Mouse (Mus musculus) forebrain, embryonic 12.5 days (tissue): Measurements from ENCODE around the gene Tcf25. TPM values are rescaled to one million over a fixed set of nuclear protein-coding genes. Genes with fewer than 3 reads are reported as not detected.

Experiments
- ATAC-seq: fragments of 200-750 bp; cut with Nextera tagmentation; 2 replicates; pipeline ENCODE4 v1.8.0; 2017; ENCODE audit warnings: moderate TSS enrichment; ENCODE audit not compliant: low FRiP score
- H3K27ac ChIP-seq: fragments of 300-500 bp; sonication (generic); 2 replicates; pipeline ENCODE4 v1.5.1; 2016; ENCODE audit warnings: mild to moderate bottlenecking
- H3K27me3 ChIP-seq: fragments of 300-500 bp; sonication (generic); 2 replicates; pipeline ENCODE4 v1.6.1; 2016; ENCODE audit warnings: mild to moderate bottlenecking
- H3K36me3 ChIP-seq: fragments of 300-500 bp; sonication (generic); replicated peaks from 2 replicates; pipeline ENCODE4 v1.6.1; 2016; ENCODE audit warnings: mild to moderate bottlenecking
- H3K4me1 ChIP-seq: fragments of 300-500 bp; sonication (generic); 2 replicates; pipeline ENCODE4 v1.6.1; 2016
- H3K4me2 ChIP-seq: fragments of 300-500 bp; sonication (generic); 2 replicates; pipeline ENCODE4 v1.6.1; 2016; ENCODE audit warnings: mild to moderate bottlenecking, moderate library complexity
- H3K4me3 ChIP-seq: fragments of 300-500 bp; sonication (generic); replicated peaks from 2 replicates; pipeline ENCODE4 v1.5.1; 2016; ENCODE audit warnings: mild to moderate bottlenecking
- H3K9ac ChIP-seq: fragments of 300-500 bp; sonication (generic); 2 replicates; pipeline ENCODE4 v1.6.1; 2016; ENCODE audit warnings: mild to moderate bottlenecking
- H3K9me3 ChIP-seq: fragments of 300-500 bp; sonication (generic); 2 replicates; pipeline ENCODE4 v1.6.1; 2016
- WGBS: fragments of 180-500 bp; shearing (Covaris S2); methylation state at CpG from one replicate; pipeline ENCODE4 v1.1.7; 2016; 5-methylcytosine and 5-hydroxymethylcytosine counted together
- polyA plus RNA-seq: library from polyadenylated mRNA; unstranded; fragments of >200 nt; fragmentation: Nextera tagmentation; extraction: Ambion mirVana; gene quantifications from 2 replicates; pipeline ENCODE4 v1.2.1, GENCODE M21; 2016

The Tcf25 gene
- polyA plus RNA-seq, 1 experiment from 2014 or later = 174 TPM

DNA sequence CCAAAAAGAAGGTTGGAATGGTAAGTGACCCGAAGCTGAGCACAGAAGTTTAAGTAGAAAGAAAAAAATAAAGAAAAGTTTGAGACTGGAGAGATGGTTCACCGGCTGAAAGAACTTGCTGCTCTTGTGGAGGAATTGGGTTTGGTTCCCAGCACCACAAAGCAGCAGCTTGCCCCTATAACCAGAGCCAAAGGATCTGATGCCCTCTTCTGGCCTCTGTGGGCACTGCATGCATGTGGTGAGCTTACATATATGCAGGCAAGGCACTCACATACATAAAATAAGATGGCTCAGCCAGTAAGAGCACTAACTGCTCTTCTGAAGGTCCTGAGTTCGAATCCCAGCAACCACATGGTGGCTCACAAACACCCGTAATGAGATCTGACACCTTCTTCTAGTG lies 33.5 kb upstream of the Tcf25 start:
- no peaks in the 10 kb centered on the region for H3K9me3 ChIP-seq
- H3K27ac ChIP-seq = no peak overlapping the region
- 90% methylated on average over 4 of the region's 4 CpGs for WGBS
- no peaks in the 10 kb centered on the region; the same call in 1 of the 2 replicates for H3K4me1 ChIP-seq
- no peak overlapping the region for H3K4me3 ChIP-seq
- no peaks in the 10 kb centered on the region for H3K27me3 ChIP-seq
- no peak overlapping the region for H3K4me2 ChIP-seq
- 0 out of 2 replicates have a peak, but pooled peaks cover 3% of the 10 kb centered on the region for H3K36me3 ChIP-seq
- H3K9ac ChIP-seq = no peak overlapping the region
- ATAC-seq = no peak

DNA sequence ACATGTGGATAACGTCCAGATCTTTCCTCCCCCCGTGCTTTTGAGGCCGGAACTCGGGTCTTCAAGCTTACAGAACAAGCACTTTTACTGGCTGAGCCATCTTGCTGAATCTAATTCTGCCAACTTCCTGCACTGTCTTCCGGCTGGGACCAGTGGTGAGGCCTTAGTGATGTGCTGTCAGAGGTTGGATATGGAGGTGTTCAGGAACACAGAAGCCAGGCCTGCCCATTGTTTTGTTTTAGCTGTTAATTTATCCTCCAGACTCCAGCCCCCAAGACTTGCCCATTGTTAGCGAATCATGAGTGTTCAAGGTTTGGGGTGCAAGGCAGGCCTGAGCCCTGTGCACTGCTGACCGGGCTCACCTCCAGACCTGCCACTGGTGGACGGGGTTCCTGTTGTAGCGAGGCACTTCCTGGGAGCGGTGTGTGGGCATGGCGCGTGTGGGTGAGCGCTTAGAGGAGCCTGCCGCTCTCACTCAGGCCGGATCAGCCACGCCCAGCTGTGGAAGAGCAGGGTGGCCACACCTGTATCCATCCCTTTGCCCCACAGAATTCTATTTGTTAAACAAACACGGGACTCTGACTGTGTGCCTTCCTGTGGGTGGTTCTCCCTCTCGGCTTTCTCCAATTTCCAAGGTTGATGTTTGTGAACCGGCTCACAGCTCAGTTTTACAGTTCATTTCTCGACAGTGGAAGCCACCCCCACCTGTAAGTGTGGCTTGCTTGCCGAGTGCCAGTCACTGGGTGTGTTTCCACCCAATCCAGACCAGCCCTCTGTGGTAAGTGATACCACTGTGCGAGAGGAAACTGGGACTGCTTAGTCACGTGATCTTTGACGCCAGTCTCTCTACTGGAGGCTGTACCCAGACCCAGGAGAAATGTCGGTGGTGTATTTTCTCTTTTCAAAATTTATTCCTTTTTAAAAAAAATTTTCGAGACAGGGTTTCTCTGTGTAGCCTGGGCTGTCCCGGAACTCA lies 32.2 kb upstream of the Tcf25 start:
- no peaks in the 10 kb centered on the region for H3K27me3 ChIP-seq
- no peaks in the 10 kb centered on the region; the same call in 1 of the 2 replicates for H3K4me1 ChIP-seq
- no peak overlapping the region for H3K27ac ChIP-seq
- H3K9me3 ChIP-seq = no peaks in the 10 kb centered on the region
- H3K4me3 ChIP-seq = no peak overlapping the region
- H3K4me2 ChIP-seq = no peak overlapping the region
- no peak for ATAC-seq
- no peak overlapping the region for H3K9ac ChIP-seq
- H3K36me3 ChIP-seq = 0 out of 2 replicates have a peak, but pooled peaks cover 3% of the 10 kb centered on the region
- 89% methylated on average over 27 of the region's 27 CpGs for WGBS

DNA sequence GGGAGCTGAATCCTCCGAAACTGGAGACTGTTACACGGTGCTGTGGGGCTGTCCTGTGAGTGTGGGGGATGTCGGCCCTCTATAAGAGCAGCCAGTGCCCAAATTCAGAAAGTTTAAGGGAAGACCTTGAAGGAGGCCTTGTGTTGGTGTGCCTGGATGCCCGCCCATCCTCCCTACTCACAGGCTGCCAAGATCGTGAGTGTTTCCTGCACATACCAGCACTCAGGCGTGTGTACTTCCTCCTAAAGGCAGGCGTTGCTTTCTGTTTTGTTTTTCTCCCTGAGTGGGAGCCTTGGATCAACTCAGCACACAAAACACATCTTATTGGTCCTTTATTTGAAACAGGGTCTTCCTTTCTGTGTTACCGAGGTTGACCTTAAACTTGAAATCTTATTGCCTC lies 31.3 kb upstream of the Tcf25 start:
- Histone ChIP-seq H3K27me3 (no peaks in the 10 kb centered on the region), H3K9ac (no peak overlapping the region), H3K4me1 (no peaks in the 10 kb centered on the region; the same call in 1 of the 2 replicates), H3K4me3 (no peak overlapping the region), H3K36me3 (0 out of 2 replicates have a peak, but pooled peaks cover 3% of the 10 kb centered on the region), H3K27ac (no peak overlapping the region), H3K4me2 (no peak overlapping the region), H3K9me3 (no peaks in the 10 kb centered on the region)
- no peak for ATAC-seq
- WGBS = 88% methylated on average over 8 of the region's 8 CpGs

DNA sequence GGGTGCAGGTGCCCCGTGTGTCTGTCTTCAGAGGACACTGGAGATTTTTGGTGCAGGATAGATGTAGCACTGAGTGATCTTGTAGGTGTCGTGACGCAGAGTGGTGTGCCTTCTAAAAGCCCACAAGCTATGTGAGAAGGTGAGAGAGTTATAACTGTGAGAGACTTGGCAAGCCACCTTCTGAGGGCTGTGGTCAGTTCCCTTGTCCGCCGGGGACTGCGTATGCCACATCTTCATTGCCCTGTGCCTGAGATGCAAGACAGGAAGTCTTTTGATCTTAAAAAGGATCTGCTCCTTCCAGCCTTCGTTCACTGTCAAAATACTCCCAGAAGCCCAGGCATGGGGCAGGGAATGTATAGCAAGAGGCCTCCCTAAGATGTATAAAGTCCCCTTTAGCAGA lies 30.6 kb upstream of the Tcf25 start:
- WGBS = 88% methylated on average over 7 of the region's 7 CpGs
- no peak for ATAC-seq
- no peak overlapping the region for H3K4me3 ChIP-seq

DNA sequence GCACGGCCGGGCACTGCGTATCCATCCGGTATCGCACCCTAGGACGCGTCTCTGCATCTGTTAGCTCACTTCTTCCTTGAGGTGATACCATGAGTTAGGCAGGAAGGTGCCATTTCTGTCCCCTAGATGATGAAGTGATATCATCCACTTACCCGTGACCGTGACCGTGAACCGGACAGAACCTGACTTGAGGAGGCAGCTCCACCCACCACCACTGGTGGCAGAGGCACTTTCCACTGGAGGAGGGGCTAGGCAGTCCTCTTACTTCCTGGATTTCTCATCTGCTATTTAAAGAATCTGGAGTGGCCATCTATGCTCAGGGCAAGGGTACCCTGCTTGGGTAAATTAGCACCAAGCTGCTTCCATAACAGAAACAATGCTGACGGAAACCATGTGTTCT lies 30.1 kb upstream of the Tcf25 start:
- 92% methylated on average over 12 of the region's 12 CpGs for WGBS
- Histone ChIP-seq H3K9me3 (no peaks in the 10 kb centered on the region), H3K4me2 (no peak overlapping the region), H3K4me1 (peaks cover 4% of the 10 kb centered on the region; the same call in 1 of the 2 replicates), H3K4me3 (no peak overlapping the region), H3K36me3 (0 out of 2 replicates have a peak, but pooled peaks cover 3% of the 10 kb centered on the region), H3K27me3 (no peaks in the 10 kb centered on the region), H3K27ac (no peak overlapping the region), H3K9ac (no peak overlapping the region)
- no peak for ATAC-seq

More for the DNA sequence above, 30.6 kb upstream of the Tcf25 start:
- Histone ChIP-seq H3K9ac (no peak overlapping the region), H3K36me3 (0 out of 2 replicates have a peak, but pooled peaks cover 3% of the 10 kb centered on the region), H3K27ac (no peak overlapping the region), H3K4me1 (peaks cover under 1% of the 10 kb centered on the region; the same call in 1 of the 2 replicates), H3K27me3 (no peaks in the 10 kb centered on the region), H3K4me2 (no peak overlapping the region), H3K9me3 (no peaks in the 10 kb centered on the region)

DNA sequence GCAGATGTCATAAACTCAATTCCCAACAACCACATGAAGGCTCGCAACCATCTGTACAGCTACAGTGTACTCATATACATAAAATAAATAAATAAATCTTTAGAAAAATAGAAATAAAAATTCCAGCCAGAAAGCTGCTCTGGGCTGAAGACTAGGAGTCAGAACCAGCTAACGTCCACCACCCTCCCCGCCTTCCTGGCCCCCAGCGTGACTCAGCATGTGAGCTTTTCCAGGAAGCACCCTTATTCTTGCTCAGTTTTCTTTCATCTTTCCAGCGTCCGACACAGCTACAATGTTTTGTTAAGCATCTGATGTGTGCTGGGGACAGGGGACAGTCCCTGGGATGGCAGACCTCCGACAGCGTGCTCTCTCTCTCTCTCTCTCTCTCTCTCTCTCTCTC lies 28.4 kb upstream of the Tcf25 start:
- Histone ChIP-seq H3K4me1 (peaks cover 4% of the 10 kb centered on the region; the same call in 1 of the 2 replicates), H3K4me2 (no peak overlapping the region), H3K4me3 (no peak overlapping the region), H3K27me3 (no peaks in the 10 kb centered on the region), H3K9ac (no peak overlapping the region), H3K9me3 (no peaks in the 10 kb centered on the region), H3K36me3 (0 out of 2 replicates have a peak, but pooled peaks cover under 1% of the 10 kb centered on the region), H3K27ac (no peak overlapping the region)
- no peak for ATAC-seq
- WGBS = 91% methylated on average over 8 of the region's 8 CpGs

DNA sequence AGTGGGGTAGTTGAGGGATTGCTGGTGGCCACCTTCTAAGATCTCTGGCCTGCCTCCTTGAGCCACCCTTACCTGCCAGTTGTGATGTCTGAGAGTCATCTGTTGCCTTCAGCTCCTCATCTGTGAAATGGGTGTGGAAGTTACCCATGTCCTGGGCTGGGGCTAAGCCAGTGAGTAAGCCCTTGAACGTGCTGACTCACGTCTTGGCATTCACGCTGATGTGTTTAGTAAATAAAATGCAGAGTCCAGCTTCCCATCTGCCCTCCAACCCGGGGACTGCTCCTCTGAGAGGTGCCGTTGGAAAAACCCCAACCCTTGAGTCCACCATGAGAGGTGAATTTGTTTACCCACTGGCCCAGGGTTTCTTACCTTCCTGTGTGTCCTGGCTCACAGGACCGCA lies 27.7 kb upstream of the Tcf25 start:
- 92% methylated on average over 6 of the region's 6 CpGs for WGBS
- no peak for ATAC-seq
- H3K9me3 ChIP-seq = no peaks in the 10 kb centered on the region
- no peak overlapping the region for H3K9ac ChIP-seq
- H3K4me2 ChIP-seq = no peak overlapping the region
- no peaks in the 10 kb centered on the region for H3K27me3 ChIP-seq
- peaks cover 4% of the 10 kb centered on the region; the same call in 1 of the 2 replicates for H3K4me1 ChIP-seq
- no peak overlapping the region for H3K27ac ChIP-seq
- H3K4me3 ChIP-seq = no peak overlapping the region
- H3K36me3 ChIP-seq = 0 out of 2 replicates have a peak, but pooled peaks cover 3% of the 10 kb centered on the region

DNA sequence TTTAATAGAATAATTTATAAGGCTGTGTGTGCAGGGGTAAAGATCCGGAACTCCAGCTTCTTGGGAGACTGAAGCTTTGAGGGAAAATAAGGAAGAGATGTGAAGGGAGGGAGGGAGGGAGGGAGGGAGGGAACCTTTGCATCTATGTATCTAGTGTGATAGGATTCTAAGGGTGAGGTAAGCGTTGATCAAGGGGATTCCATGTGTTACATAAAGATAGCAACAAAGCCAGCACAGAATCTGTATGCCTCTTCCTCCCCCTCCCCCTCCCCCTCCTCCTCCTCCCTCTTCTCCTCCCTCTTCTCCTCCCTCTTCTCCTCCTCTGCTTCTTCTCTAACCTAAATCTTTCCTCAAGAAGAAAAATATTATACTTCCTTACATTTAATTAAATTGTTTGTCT lies 26.3 kb upstream of the Tcf25 start:
- Histone ChIP-seq H3K9me3 (no peaks in the 10 kb centered on the region), H3K27ac (no peak overlapping the region), H3K9ac (no peak overlapping the region), H3K27me3 (no peaks in the 10 kb centered on the region), H3K4me1 (peaks cover 4% of the 10 kb centered on the region; the same call in 1 of the 2 replicates), H3K36me3 (0 out of 2 replicates have a peak, but pooled peaks cover 3% of the 10 kb centered on the region), H3K4me3 (no peak overlapping the region), H3K4me2 (no peak overlapping the region)
- 85% methylated on average over 2 of the region's 2 CpGs for WGBS
- no peak for ATAC-seq

DNA sequence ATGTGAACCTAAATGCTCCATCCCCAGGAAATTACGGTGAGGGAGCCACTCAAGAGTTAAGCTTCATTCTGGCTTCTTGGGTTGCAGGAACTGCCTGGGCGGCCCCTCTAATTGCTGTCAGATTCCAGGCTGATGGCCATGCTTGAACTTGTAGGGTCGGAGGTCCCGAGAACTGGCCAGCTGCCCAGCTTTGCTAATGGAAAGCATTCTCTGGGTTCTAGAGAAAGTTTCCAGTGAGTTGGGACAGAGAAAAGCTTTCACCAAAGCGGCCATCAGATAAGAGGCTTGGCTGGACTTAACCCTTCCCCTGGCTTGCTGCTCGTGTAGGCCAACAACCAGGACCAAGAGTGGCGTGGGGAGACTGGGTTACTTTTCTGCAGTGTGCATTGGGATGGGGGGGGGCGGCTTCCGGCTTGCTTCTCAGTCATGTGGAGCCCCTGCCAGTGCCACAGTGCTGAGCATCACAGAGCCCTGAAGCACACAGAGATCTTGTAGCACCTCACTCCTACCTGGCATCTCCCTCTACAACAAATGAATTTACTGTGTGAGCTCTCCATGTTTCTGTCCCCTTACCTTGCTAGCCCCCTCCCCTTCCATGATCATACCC lies 25.2 kb upstream of the Tcf25 start:
- Histone ChIP-seq H3K9ac (no peak overlapping the region), H3K4me1 (peaks cover 12% of the 10 kb centered on the region), H3K36me3 (0 out of 2 replicates have a peak, but pooled peaks cover 3% of the 10 kb centered on the region), H3K27ac (no peak overlapping the region), H3K27me3 (no peaks in the 10 kb centered on the region), H3K4me2 (no peak overlapping the region), H3K9me3 (no peaks in the 10 kb centered on the region), H3K4me3 (no peak overlapping the region)
- ATAC-seq = no peak
- WGBS = 66% methylated on average over 9 of the region's 9 CpGs

DNA sequence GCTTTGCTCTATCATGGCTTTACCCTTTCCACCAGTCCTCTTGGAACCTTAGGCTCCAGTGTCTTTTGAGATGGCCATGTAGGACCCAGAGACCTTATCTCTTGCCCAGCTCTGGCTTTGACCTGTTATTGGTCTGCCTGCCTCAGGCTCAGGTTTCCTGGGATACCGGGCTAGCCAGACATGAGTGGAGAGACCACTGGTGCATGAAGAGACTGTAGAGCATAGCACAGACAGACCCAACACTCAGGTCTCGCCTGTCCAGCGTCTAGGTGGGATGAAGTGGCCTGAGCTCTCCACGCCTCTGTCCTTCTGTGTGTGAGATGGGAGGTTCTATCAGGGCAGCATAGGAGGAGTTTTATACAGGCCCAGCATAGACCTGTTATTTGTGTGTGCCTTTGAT lies 24.5 kb upstream of the Tcf25 start:
- H3K27ac ChIP-seq = no peak overlapping the region
- H3K4me1 ChIP-seq = peaks cover 14% of the 10 kb centered on the region
- no peak overlapping the region for H3K4me3 ChIP-seq
- H3K9me3 ChIP-seq = no peaks in the 10 kb centered on the region
- H3K27me3 ChIP-seq = no peaks in the 10 kb centered on the region
- 88% methylated on average over 4 of the region's 4 CpGs for WGBS
- 0 out of 2 replicates have a peak, but pooled peaks cover 3% of the 10 kb centered on the region for H3K36me3 ChIP-seq
- no peak overlapping the region for H3K9ac ChIP-seq
- H3K4me2 ChIP-seq = no peak overlapping the region
- ATAC-seq = no peak

DNA sequence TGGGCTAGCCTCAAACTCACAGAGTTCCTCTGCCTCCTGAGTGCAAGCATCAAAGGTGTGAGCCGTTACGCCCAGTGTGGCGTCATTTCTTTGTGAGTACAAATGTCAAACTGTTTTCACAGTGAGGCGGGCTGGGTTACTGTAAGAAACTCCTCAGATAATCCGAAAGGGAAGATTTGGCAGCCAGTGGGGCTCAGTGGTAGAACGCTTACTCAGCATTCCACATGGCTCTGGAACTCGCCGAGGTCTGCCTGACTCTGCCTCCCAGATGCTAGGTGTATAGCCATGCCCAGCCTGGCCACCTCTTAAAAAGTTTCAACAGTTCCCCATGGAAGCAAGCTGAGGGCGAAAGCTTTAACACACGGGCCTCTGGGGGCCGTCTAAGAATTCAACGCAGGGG lies 21.4 kb upstream of the Tcf25 start:
- ATAC-seq = no peak
- H3K27me3 ChIP-seq = no peaks in the 10 kb centered on the region
- no peak overlapping the region for H3K9ac ChIP-seq
- H3K4me3 ChIP-seq = no peak overlapping the region
- WGBS = 87% methylated on average over 12 of the region's 12 CpGs
- peaks cover 14% of the 10 kb centered on the region for H3K4me1 ChIP-seq
- no peak overlapping the region for H3K27ac ChIP-seq
- no peaks in the 10 kb centered on the region for H3K9me3 ChIP-seq
- peaks cover 12% of the 10 kb centered on the region for H3K36me3 ChIP-seq
- no peak overlapping the region for H3K4me2 ChIP-seq

DNA sequence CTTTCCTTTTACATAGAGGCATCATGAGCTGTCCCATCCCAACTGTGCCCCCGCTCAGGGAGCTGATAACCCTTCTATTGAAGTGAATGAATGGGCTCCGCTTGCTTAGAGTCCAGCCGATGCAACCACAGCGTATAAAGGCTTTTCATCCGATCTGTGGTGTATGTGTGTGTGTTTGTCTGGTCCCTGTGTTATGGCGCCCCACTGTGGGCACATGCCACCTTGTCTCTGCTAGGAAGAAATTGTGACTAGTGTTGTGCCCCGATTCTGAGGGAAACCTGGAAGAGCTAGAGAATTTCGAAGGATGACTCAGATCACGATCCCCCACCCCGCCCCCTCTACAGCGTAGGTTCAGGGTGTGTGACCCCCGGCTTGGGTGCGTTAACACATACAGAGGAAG lies 20.8 kb upstream of the Tcf25 start:
- WGBS = 55% methylated on average over 13 of the region's 13 CpGs
- no peaks in the 10 kb centered on the region for H3K9me3 ChIP-seq
- no peak overlapping the region for H3K4me2 ChIP-seq
- H3K9ac ChIP-seq = no peak overlapping the region
- no peak overlapping the region for H3K27ac ChIP-seq
- no peaks in the 10 kb centered on the region for H3K27me3 ChIP-seq
- H3K36me3 ChIP-seq = peaks cover 18% of the 10 kb centered on the region
- peaks cover 14% of the 10 kb centered on the region for H3K4me1 ChIP-seq
- no peak overlapping the region for H3K4me3 ChIP-seq
- no peak for ATAC-seq
